Mouse (Mus musculus) neural tube, embryonic 11.5 days (tissue): ENCODE measurements at regions not wholly inside any gene's neighbourhood (a gene's known extent, or its start where the extent isn't known, plus 50 kb on each side); places are given as distances from the start of the nearest gene placed in this dataset.
"Not testable (repeated sequence)": the region's sequence is repeated elsewhere in the genome, so short reads cannot be mapped to it uniquely, and the experiment has no call there.

Experiments
- ATAC-seq: fragments of 200-750 bp; cut with Nextera tagmentation; 2 replicates; pipeline ENCODE4 v1.8.0; 2017; ENCODE audit warnings: moderate number of reproducible peaks, mild to moderate bottlenecking, moderate TSS enrichment, moderate library complexity; ENCODE audit not compliant: insufficient read depth, low FRiP score, low TSS enrichment
- DNase-seq: peaks from one replicate; pipeline ENCODE4 v3.0.0-alpha.2; 2015; ENCODE audit warnings: low spot score
- H3K27ac ChIP-seq: fragments of 300-500 bp; sonication (generic); 2 replicates; pipeline ENCODE4 v1.5.1; 2014; ENCODE audit warnings: low read depth, mild to moderate bottlenecking, low read length
- H3K27me3 ChIP-seq: fragments of 300-500 bp; sonication (generic); 2 replicates; pipeline ENCODE4 v1.6.1; 2014; ENCODE audit warnings: mild to moderate bottlenecking, low read length, mixed read lengths; ENCODE audit not compliant: control insufficient read depth, insufficient read depth
- H3K36me3 ChIP-seq: fragments of 300-500 bp; sonication (generic); 2 replicates; pipeline ENCODE4 v1.6.1; 2014; ENCODE audit warnings: mild to moderate bottlenecking, low read length, moderate library complexity, mixed read lengths; ENCODE audit not compliant: control insufficient read depth, insufficient read depth
- H3K4me1 ChIP-seq: fragments of 300-500 bp; sonication (generic); 2 replicates; pipeline ENCODE4 v1.6.1; 2014; ENCODE audit warnings: low read length, mixed read lengths; ENCODE audit not compliant: control insufficient read depth, insufficient read depth
- H3K4me2 ChIP-seq: fragments of 300-500 bp; sonication (generic); 2 replicates; pipeline ENCODE4 v1.6.1; 2014; ENCODE audit warnings: low read depth, mild to moderate bottlenecking, moderate library complexity
- H3K4me3 ChIP-seq: fragments of 300-500 bp; sonication (generic); 2 replicates; pipeline ENCODE4 v1.5.1; 2014; ENCODE audit warnings: low read depth, low read length
- H3K9ac ChIP-seq: fragments of 300-500 bp; sonication (generic); 2 replicates; pipeline ENCODE4 v1.6.1; 2014; ENCODE audit warnings: mild to moderate bottlenecking, low read length
- H3K9me3 ChIP-seq: fragments of 300-500 bp; sonication (generic); 2 replicates; pipeline ENCODE4 v1.6.1; 2016; ENCODE audit warnings: low read length; ENCODE audit not compliant: control insufficient read depth
- WGBS: fragments of 180-500 bp; shearing (Covaris S2); extraction: QIAGEN DNeasy Blood & Tissue Kit; methylation state at CpG from one replicate; pipeline ENCODE4 v1.1.7; 2014; 5-methylcytosine and 5-hydroxymethylcytosine counted together

- Histone ChIP-seq H3K27ac (no peak overlapping the region), H3K4me1 (no peaks in the 10 kb centered on the region), H3K9me3 (no peaks in the 10 kb centered on the region), H3K4me3 (no peak overlapping the region), H3K4me2 (no peak overlapping the region), H3K27me3 (no peaks in the 10 kb centered on the region), H3K9ac (no peak overlapping the region), H3K36me3 (no peaks in the 10 kb centered on the region)
- DNase-seq (peak; percentile 11), ATAC-seq (no peak)
- 67% methylated on average over 3 of the region's 3 CpGs for WGBS
Observed at GRCm38 (mm10) chr3:15053968-15054367, 167.9 kb downstream of the Car2 start.

- not testable (repeated sequence) for DNase-seq, H3K36me3 ChIP-seq, H3K4me3 ChIP-seq, H3K4me1 ChIP-seq, H3K27me3 ChIP-seq, H3K4me2 ChIP-seq, H3K27ac ChIP-seq, H3K9me3 ChIP-seq, H3K9ac ChIP-seq, ATAC-seq
- WGBS = 91% methylated on average over 8 of the region's 8 CpGs
Observed at GRCm38 (mm10) chr3:15055516-15056256, 169.6 kb downstream of the Car2 start.

GRCm38 (mm10) chr3:15056788-15057585, 170.9 kb downstream of the Car2 start:
- not testable (repeated sequence) for H3K9me3 ChIP-seq, ATAC-seq, H3K4me3 ChIP-seq, H3K4me1 ChIP-seq, H3K9ac ChIP-seq, H3K36me3 ChIP-seq, H3K27ac ChIP-seq, DNase-seq, H3K27me3 ChIP-seq, H3K4me2 ChIP-seq
- 91% methylated on average over 5 of the region's 5 CpGs for WGBS

- H3K4me2 ChIP-seq = no peak overlapping the region
- no peaks in the 10 kb centered on the region for H3K9me3 ChIP-seq
- WGBS = 93% methylated on average over 3 of the region's 3 CpGs
- H3K4me3 ChIP-seq = no peak overlapping the region
- no peak for DNase-seq
- no peaks in the 10 kb centered on the region for H3K36me3 ChIP-seq
- H3K4me1 ChIP-seq = no peaks in the 10 kb centered on the region
- H3K9ac ChIP-seq = no peak overlapping the region
- H3K27me3 ChIP-seq = no peaks in the 10 kb centered on the region
- ATAC-seq = no peak
- no peak overlapping the region for H3K27ac ChIP-seq
Observed at GRCm38 (mm10) chr3:15065681-15066080, 179.6 kb downstream of the Car2 start.

GRCm38 (mm10) chr3:15068256-15068655, 182.2 kb downstream of the Car2 start:
- Histone ChIP-seq H3K9me3 (no peaks in the 10 kb centered on the region), H3K27me3 (no peaks in the 10 kb centered on the region), H3K4me3 (no peak overlapping the region), H3K4me2 (no peak overlapping the region), H3K27ac (no peak overlapping the region), H3K36me3 (no peaks in the 10 kb centered on the region), H3K4me1 (no peaks in the 10 kb centered on the region), H3K9ac (no peak overlapping the region)
- 82% methylated on average over 3 of the region's 3 CpGs for WGBS
- ATAC-seq (no peak), DNase-seq (no peak)

- Histone ChIP-seq H3K9me3 (no peaks in the 10 kb centered on the region), H3K9ac (no peak overlapping the region), H3K4me3 (no peak overlapping the region), H3K4me1 (no peaks in the 10 kb centered on the region), H3K36me3 (no peaks in the 10 kb centered on the region), H3K4me2 (no peak overlapping the region), H3K27ac (no peak overlapping the region), H3K27me3 (no peaks in the 10 kb centered on the region)
- DNase-seq (no peak), ATAC-seq (no peak)
- 81% methylated on average over 6 of the region's 6 CpGs for WGBS
Observed at GRCm38 (mm10) chr3:15071030-15071883, 185.2 kb downstream of the Car2 start.

- Histone ChIP-seq H3K27me3 (no peaks in the 10 kb centered on the region), H3K9me3 (no peaks in the 10 kb centered on the region), H3K4me1 (no peaks in the 10 kb centered on the region), H3K4me2 (no peak overlapping the region), H3K36me3 (no peaks in the 10 kb centered on the region), H3K4me3 (no peak overlapping the region), H3K27ac (no peak overlapping the region), H3K9ac (no peak overlapping the region)
- WGBS = 85% methylated on average over 2 of the region's 2 CpGs
- ATAC-seq = no peak
- DNase-seq = no peak
Observed at GRCm38 (mm10) chr3:15073405-15073804, 187.3 kb downstream of the Car2 start.

- H3K4me2 ChIP-seq = no peak overlapping the region
- H3K36me3 ChIP-seq = no peaks in the 10 kb centered on the region
- no peaks in the 10 kb centered on the region for H3K9me3 ChIP-seq
- no peaks in the 10 kb centered on the region for H3K27me3 ChIP-seq
- WGBS = 74% methylated on average over 1 of the region's 1 CpGs
- no peaks in the 10 kb centered on the region for H3K4me1 ChIP-seq
- no peak overlapping the region for H3K27ac ChIP-seq
- ATAC-seq = no peak
- H3K9ac ChIP-seq = no peak overlapping the region
- DNase-seq = no peak
- H3K4me3 ChIP-seq = no peak overlapping the region
Observed at GRCm38 (mm10) chr3:15073847-15074246, 187.8 kb downstream of the Car2 start.
